Mouse (Mus musculus) brain, embryonic 14.5 days (tissue): ENCODE results near the gene Zcchc24.

Experiments used
- CTCF ChIP-seq: fragments of 200-500 bp; IDR thresholded peaks from 2 replicates; pipeline ENCODE4 v1.5.1; 2012; ENCODE audit warnings: inconsistent platforms, mild to moderate bottlenecking, moderate library complexity, borderline replicate concordance; ENCODE audit not compliant: insufficient read depth, insufficient read length; ENCODE audit errors: extremely low read depth
- POLR2A ChIP-seq: fragments of 200-500 bp; IDR thresholded peaks from 2 replicates; pipeline ENCODE4 v1.6.1; 2012; ENCODE audit warnings: mild to moderate bottlenecking, inconsistent platforms, borderline replicate concordance; ENCODE audit not compliant: poor library complexity, insufficient read depth, insufficient read length, severe bottlenecking; ENCODE audit errors: extremely low read depth

GRCm38 (mm10) chr14:25736140-25736539 lies 32.7 kb downstream of the Zcchc24 start:
- TF ChIP-seq POLR2A (no peak), CTCF (no peak)
